Mouse (Mus musculus): ENCODE results near the gene Sf3a2. TPM values are rescaled to one million over a fixed set of nuclear protein-coding genes. Genes with fewer than 3 reads are reported as not detected.
"Not testable (repeated sequence)": the region's sequence is repeated elsewhere in the genome, so short reads cannot be mapped to it uniquely, and the experiment has no call there.

Gene Sf3a2
- polyA plus RNA-seq, 1 experiment = 69.3 TPM

GRCm38 (mm10) chr10:80826151-80827062 is 28.4 kb downstream of the Sf3a2 start, which contains the start of gene Oaz1:
TSS of gene Oaz1 (plus strand) at chr10:80826656.
- H3K36me3 ChIP-seq (ENCODE audit: control insufficient read depth) = peaks cover 43% of the 10 kb centered on the region
- TF ChIP-seq TAL1 (IDR thresholded peaks at IDR 0.05; ENCODE audit: low read length) (no peak), GATA1 (IDR thresholded peaks at IDR 0.05; ENCODE audit: low read length) (no peak)
- H3K4me3 ChIP-seq (replicated peaks) = peak within 1 kb of the TSS; percentile 86
- no peaks in the 10 kb centered on the region for H3K27me3 ChIP-seq (ENCODE audit: control insufficient read depth)
- peaks cover 76% of the 10 kb centered on the region for H3K4me1 ChIP-seq (ENCODE audit: control insufficient read depth)
- H3K9me3 ChIP-seq (ENCODE audit: control insufficient read depth, low read length) = no peaks in the 10 kb centered on the region

DNA sequence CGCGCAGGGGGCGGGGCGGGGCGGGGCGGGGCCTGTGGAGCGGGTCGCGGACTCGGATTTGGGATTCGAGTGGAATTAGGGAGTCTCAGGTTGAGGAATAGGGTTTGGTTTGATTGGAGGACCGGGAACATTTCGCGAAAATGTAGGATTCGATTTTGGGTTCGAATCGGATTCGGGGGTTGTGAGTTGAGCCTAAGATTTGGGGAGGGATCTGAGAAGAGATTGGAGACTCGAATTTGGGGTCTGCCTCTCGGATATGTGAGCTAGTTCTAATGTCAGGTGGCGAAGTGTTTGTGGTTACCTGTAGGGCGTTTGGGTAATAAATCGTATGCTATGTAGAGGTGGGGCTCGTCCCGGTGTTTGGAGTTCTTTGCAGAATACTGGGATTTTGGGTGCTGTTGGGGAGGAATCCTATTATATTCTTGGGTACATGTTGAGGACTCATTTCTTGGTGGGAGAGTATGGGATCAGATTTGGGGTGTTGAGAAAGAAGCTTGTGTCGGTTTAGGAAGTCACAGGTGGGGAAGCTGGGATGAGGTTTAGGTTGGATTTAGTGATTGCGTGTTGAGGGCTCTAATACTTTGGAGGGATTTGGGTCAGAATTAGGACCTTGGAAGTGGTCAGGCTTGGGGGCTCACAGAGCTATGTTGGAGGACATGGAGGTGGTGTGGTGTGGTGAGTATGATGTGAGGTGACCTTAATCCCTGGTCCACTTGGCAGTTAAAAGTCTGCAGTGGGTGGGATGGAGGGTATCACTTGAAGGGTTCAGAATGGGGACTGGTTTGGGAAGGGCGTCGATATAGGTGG is 29.3 kb downstream of the Sf3a2 start:
- no peaks in the 10 kb centered on the region for H3K9me3 ChIP-seq (ENCODE audit: control insufficient read depth, low read length)
- H3K4me3 ChIP-seq (replicated peaks) = peak overlapping the region; percentile 86
- peaks cover 47% of the 10 kb centered on the region for H3K36me3 ChIP-seq (ENCODE audit: control insufficient read depth)
- peaks cover 79% of the 10 kb centered on the region for H3K4me1 ChIP-seq (ENCODE audit: control insufficient read depth)
- H3K27me3 ChIP-seq (ENCODE audit: control insufficient read depth) = peaks cover 1% of the 10 kb centered on the region
- no peak for TF ChIP-seq TAL1 (IDR thresholded peaks at IDR 0.05; ENCODE audit: low read length)
- TF ChIP-seq GATA1 (IDR thresholded peaks at IDR 0.05; ENCODE audit: low read length) = no peak

DNA sequence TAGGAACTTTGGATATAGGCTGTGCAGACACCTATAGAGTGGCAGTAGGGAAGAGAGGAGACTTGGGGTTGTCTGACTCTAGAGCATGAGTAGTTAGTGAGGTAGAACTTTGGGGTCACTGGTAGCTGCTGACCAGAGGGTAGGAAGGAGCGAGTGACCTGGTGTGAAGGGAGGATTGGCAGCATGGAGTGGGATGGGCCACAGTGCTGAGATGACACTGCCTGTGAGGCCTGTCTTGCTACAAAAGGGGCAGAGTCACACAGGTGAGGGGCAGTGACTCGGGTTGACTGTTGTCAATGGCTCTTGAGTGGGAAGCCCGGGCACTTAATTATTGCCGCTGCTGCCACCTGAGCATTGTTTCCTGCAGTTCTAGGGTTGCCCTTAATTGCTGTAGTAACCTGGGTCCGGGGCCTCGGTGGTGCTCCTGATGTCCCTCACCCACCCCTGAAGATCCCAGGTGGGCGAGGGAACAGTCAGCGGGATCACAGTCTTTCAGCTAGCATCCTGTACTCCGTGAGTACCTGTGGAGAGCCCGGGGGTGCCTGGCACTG is 29.9 kb downstream of the Sf3a2 start:
- Histone ChIP-seq H3K9me3 (ENCODE audit: control insufficient read depth, low read length) (no peaks in the 10 kb centered on the region), H3K4me3 (replicated peaks) (peak overlapping the region; percentile 86), H3K4me1 (ENCODE audit: control insufficient read depth) (peaks cover 76% of the 10 kb centered on the region), H3K36me3 (ENCODE audit: control insufficient read depth) (peaks cover 47% of the 10 kb centered on the region), H3K27me3 (ENCODE audit: control insufficient read depth) (peaks cover 5% of the 10 kb centered on the region)
- TF ChIP-seq GATA1 (IDR thresholded peaks at IDR 0.05; ENCODE audit: low read length) (no peak), TAL1 (IDR thresholded peaks at IDR 0.05; ENCODE audit: low read length) (no peak)

GRCm38 (mm10) chr10:80828587-80828986 is 30.6 kb downstream of the Sf3a2 start:
- Histone ChIP-seq H3K27me3 (ENCODE audit: control insufficient read depth) (peaks cover 12% of the 10 kb centered on the region), H3K4me3 (replicated peaks) (peak overlapping the region; percentile 86), H3K4me1 (ENCODE audit: control insufficient read depth) (peaks cover 77% of the 10 kb centered on the region), H3K36me3 (ENCODE audit: control insufficient read depth) (peaks cover 47% of the 10 kb centered on the region)
- not testable (repeated sequence) for H3K9me3 ChIP-seq (ENCODE audit: control insufficient read depth, low read length)

DNA sequence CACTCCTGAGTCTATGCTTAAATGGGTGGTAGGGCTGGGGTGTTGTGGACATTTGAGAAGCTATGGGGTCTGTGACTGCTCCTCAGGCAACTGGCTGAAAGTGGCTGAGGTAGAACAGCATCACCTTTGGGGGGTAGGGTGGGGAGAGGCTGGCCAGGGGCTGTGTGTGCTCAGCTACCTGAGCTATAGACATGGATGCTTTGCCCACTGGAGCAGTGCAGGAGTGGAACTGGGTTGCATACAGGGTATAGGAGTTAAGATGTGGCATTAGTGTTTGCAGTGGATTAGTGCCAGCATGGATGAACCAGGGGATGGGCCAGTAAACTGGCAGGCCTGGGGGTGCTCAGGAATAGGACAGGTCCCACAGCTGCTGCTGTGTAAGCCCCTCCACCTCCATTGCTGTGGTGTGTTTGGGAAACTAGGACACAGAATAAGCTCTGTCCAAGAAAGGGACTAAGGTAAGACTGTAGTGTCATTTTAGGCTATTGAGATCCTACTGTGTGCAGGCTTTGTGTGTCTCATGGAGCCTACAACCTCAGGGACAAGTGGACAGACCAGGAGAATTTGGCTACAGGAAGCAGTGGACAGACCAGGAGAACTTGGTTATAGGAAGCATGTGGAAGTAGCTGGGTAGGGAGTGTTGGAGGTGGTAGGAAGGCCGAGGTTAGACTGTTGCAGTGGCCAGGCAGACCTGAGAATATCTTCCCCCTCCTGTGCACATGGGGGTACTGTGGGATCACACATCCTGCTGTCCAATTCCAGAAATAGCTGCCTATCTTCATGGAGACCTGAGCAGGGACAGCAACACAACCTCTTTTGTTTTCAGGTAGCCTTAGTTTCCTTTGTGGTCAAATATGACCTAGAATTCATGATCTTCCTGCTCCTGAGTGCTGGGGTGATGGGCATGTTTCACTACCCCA is 31.6 kb downstream of the Sf3a2 start:
- Histone ChIP-seq H3K27me3 (ENCODE audit: control insufficient read depth) (peaks cover 22% of the 10 kb centered on the region), H3K36me3 (ENCODE audit: control insufficient read depth) (peaks cover 47% of the 10 kb centered on the region), H3K4me1 (ENCODE audit: control insufficient read depth) (peaks cover 71% of the 10 kb centered on the region), H3K4me3 (replicated peaks) (peak overlapping the region; percentile 7), H3K9me3 (ENCODE audit: control insufficient read depth, low read length) (peaks cover 5% of the 10 kb centered on the region)
- TF ChIP-seq TAL1 (IDR thresholded peaks at IDR 0.05; ENCODE audit: low read length) (no peak), GATA1 (IDR thresholded peaks at IDR 0.05; ENCODE audit: low read length) (no peak)

GRCm38 (mm10) chr10:80831136-80831535 is 33.1 kb downstream of the Sf3a2 start:
- Histone ChIP-seq H3K4me1 (ENCODE audit: control insufficient read depth) (peaks cover 62% of the 10 kb centered on the region), H3K36me3 (ENCODE audit: control insufficient read depth) (peaks cover 47% of the 10 kb centered on the region), H3K4me3 (replicated peaks) (peak overlapping the region; percentile 5), H3K27me3 (ENCODE audit: control insufficient read depth) (peaks cover 37% of the 10 kb centered on the region), H3K9me3 (ENCODE audit: control insufficient read depth, low read length) (peaks cover 18% of the 10 kb centered on the region)
- no peak for TF ChIP-seq TAL1 (IDR thresholded peaks at IDR 0.05; ENCODE audit: low read length)
- TF ChIP-seq GATA1 (IDR thresholded peaks at IDR 0.05; ENCODE audit: low read length) = no peak

- Histone ChIP-seq H3K4me1 (ENCODE audit: control insufficient read depth) (peaks cover 64% of the 10 kb centered on the region), H3K9me3 (ENCODE audit: control insufficient read depth, low read length) (peaks cover 18% of the 10 kb centered on the region), H3K27me3 (ENCODE audit: control insufficient read depth) (peaks cover 54% of the 10 kb centered on the region), H3K4me3 (replicated peaks) (no peak overlapping the region), H3K36me3 (ENCODE audit: control insufficient read depth) (peaks cover 39% of the 10 kb centered on the region)
- TF ChIP-seq TAL1 (IDR thresholded peaks at IDR 0.05; ENCODE audit: low read length) = no peak
- TF ChIP-seq GATA1 (IDR thresholded peaks at IDR 0.05; ENCODE audit: low read length) = no peak
Observed at GRCm38 (mm10) chr10:80832818-80833217, 34.8 kb downstream of the Sf3a2 start.

GRCm38 (mm10) chr10:80835617-80836016 is 37.6 kb downstream of the Sf3a2 start:
- peaks cover 79% of the 10 kb centered on the region for H3K27me3 ChIP-seq (ENCODE audit: control insufficient read depth)
- peaks cover 12% of the 10 kb centered on the region for H3K36me3 ChIP-seq (ENCODE audit: control insufficient read depth)
- TF ChIP-seq TAL1 (IDR thresholded peaks at IDR 0.05; ENCODE audit: low read length) (no peak), GATA1 (IDR thresholded peaks at IDR 0.05; ENCODE audit: low read length) (no peak)
- H3K4me3 ChIP-seq (replicated peaks) = no peak overlapping the region
- peaks cover 18% of the 10 kb centered on the region for H3K9me3 ChIP-seq (ENCODE audit: control insufficient read depth, low read length)
- H3K4me1 ChIP-seq (ENCODE audit: control insufficient read depth) = peaks cover 41% of the 10 kb centered on the region
